Mouse (Mus musculus) heart, postnatal 10 days (tissue): ENCODE data around the gene Gm10642. TPM values are rescaled to one million over a fixed set of nuclear protein-coding genes. Genes with fewer than 3 reads are reported as not detected.

Experiments
- DNase-seq, 2 experiments: peaks; one replicate each; pipeline ENCODE4 v3.0.0; 2021
- intact Hi-C: fragments of 180-260 bp; cut with DNase I; formaldehyde crosslinking; loops from one replicate; pipeline ENCODE4 v1.15.1; 2025
- total RNA-seq, 2 experiments: library from RNA; stranded (reverse); gene quantifications; 2 replicates each; pipeline ENCODE4 v1.2.3; 2021

Gm10642 gene
- total RNA-seq, 2 experiments from 2014 or later: 0.74 to 0.93 TPM

DNA sequence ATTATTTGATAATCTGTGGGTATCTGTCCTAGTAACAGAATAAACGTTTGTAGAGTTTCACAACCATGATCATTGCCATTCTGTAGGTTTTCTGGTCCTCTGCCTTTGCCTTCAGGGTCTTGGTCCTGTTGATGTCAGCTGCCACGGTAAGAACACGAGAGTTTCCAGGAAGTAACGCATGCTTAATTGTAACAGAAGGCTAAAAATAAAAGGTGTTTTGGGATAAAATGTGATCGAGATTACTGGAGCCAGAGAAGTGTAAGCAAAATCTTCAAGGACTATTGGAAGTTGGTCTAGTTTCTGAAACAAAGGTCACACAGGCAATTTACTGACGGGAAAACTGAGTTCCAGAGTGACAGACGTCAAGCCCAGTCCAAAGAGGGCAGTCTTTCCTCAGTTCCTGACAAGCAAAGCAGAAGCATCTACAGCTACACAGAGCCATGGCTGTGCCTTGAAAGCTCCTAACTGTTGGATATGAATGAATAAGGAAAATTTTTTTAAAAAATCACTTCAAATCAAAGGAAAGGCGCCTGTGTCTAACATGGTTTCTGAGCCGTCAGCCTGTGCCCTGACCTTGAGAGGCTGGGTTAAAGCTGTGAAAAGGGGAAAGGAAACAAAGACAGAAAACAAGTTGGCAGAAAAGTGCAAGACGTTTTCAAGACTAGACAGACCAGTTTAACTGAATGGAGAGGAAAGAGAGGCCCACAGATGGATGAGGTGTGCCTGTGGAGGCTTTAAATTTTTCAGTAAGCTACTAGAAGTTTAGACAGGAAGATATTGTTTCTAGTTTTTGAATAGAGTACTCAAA is 15.9 kb downstream of the Gm10642 start:
- peak; percentile 42 to 54 for DNase-seq
- intact Hi-C loops: loop anchor here (1.0 to 5.0 kb wide), 3 partner anchors 260 to 1815 kb away; no protein-coding TSS in a partner anchor

DNA sequence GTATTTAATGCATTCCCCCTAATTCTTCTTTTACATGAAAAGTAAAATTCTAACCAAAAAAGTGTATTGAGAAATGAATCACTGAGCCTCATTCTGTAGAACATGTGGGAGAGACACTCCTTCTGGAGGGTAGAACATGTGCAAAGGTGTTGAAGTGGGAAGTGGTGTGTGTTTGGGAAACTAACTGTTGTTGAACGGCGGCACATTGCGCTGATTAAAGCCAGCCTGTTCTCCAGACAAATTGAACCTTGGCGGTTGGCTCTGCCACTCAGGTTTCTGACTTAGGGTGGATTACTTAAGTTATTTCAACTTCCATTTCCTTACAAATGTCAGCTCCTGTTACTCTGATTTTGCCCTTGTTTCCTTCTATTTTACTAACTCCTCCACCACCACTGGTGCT is 17.6 kb downstream of the Gm10642 start:
- DNase-seq: no peak
- intact Hi-C loops: loop anchor here (5.0 kb wide), 2 partner anchors 259 to 1814 kb away; no protein-coding TSS in a partner anchor

DNA sequence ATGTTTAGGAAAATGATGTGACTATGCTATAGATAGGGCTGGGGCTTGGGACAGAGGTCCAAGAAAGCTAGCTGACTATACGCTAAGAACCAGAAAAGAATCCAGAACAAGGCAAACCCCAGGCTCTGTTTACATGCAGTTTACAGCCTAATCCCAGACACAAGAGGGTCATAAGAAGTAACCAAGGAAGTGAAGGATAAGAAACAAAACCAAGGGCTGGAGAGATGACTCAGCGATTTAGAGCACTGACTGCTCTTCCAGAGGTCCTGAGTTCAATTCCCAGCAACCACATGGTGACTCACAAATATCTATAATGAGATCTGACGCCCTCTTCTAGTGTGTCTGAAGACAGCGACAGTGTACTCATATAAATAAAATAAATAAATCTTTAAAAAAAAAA is 19.1 kb downstream of the Gm10642 start:
- intact Hi-C loops: no loop called here
- DNase-seq: no peak

DNA sequence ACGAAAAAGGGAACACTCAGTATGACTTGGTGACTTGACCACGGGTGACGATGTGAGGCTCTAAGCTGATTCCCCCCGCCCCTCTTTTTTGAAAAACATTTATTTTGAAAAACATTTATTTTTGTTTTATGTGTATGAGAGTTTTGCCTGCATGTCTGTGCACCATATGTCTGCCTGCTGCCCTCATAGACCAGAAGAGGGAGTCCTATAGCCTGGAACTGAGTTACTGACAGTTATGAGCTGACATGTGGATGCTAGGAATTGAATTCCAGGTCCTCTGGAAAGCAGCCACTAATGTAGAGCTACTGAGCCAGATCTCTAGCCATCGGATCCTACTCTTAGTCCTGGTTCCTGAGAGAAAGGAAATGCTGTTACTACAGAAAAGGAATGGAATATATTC is 19.9 kb downstream of the Gm10642 start:
- intact Hi-C loops: no loop called here
- no peak for DNase-seq

DNA sequence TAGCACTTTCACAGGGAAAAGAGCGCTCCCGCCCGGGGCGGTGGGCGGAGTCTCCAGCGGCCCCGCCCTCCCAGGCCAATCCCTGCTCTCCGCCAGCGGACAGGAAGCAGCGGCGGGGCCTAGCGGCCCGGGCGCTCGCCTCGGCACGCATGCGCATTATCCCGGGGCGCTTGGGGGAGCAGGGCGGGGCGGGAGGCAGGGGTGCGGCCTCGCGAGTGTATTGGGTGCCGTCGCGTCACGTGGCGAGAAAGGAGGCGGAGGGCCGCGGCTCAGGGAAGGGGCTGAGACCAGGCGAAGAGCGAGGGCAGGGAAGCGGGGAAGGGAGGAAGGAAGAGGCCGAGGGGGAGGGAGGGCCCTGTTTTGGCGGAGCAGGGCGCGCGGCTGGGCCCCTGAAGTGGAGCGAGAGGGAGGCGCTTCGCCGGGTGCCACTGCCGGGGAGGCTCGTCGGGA is 22.7 kb downstream of the Gm10642 start, which contains the start of gene Adam10:
Adam10 (plus strand) TSS at position 316 of the 450 bp plus-strand sequence.
- intact Hi-C loops: no loop called here
- peak; percentile 99 for DNase-seq

DNA sequence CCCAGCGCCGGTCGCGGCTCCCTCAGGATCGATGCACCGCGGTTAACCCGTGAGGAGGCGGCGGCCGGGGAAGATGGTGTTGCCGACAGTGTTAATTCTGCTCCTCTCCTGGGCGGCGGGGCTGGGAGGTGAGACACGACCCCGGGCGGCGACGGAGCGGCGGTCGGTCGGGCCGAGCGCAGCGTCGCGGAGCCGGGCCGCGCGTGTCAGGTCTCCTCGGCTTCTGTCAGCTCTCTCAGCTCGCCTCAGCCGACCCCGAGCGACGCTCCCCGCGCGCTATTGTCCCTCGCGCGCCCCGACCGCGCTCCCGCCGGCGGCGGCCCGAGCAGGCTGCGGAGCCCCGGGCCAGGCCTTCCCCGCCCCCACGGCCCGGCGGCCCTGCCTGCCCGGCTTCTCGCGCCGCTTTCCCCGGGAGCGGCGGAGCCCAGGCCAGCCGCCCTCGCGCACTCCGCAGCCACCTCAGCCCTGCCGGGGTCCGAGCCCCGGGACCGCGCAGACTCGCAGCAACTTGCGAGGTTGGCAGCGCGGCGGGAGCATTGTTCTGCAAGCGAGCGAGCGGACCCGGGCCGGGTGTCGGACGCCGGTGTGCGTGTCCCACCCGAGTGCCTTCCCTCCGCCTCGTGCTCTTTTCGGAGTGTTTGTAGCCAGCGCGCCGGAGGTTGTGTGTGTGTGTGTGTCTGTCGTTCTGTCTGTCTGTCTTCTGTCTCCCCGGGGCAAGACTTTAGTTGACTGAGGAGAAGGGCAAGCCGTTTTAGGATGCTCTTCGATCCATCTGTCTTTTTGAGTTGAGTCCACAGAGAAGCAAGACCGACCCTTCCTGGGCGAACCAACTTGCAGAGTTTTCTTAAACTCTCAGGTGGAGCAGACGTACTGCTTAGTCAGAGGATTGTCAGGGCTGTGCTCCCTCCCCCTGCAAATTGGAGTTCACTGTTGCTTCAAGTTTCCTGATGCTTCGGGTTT is 23.4 kb downstream of the Gm10642 start:
- intact Hi-C loops: no loop called here
- peak; percentile 63 to 73 for DNase-seq

DNA sequence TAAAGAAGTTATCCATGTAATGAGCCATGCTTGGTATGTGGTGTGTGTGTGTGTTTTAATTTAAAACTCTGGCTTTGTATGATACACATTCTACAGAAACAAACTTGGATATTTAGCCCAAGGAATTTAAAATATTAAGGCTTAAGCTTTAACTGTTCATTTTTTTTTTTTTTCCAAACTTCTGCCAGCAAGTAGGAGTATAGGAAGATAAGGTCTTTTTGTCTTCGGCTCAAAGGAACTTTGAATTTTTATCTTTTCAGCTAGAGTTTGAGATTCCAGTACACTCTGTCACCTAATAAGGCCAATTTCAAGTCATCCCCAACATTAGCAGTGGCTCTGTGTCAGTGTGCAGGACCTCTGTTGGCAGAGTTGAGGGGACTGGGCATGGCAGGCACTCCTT is 26.2 kb downstream of the Gm10642 start:
- no peak for DNase-seq
- intact Hi-C loops: no loop called here

DNA sequence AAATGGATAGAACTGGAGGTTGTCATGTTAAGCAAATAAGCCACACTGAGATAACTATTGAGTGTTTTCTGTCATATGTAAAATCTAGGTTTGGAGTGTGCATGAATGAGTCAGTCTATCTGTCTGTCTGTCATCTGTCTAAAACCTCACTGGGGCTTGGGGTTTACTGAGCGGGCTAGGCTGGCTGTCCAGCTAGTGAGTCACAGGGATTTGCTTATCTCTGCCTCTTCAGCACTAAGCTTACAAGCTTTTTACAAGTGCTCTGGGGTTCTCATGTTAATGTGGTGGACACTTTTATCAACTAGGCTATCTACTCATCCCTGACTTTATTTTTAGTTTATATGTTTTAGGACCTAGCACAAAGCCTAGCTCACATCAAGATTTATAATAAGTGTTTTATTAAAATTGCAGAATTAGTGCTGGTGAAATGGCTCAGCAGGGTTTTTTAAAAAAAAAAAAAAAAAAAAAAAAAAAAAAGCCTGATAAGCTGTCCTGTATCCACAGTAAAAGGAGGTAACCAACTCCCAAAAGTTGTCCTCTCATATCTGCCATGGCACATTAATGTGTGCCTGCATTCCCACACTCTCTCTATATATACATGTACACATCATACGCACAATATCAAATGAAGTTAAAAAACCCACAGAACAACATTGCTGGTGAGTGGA is 32.4 kb downstream of the Gm10642 start:
- intact Hi-C loops: no loop called here
- peak in 1 of 2 experiments; percentile 28 for DNase-seq

DNA sequence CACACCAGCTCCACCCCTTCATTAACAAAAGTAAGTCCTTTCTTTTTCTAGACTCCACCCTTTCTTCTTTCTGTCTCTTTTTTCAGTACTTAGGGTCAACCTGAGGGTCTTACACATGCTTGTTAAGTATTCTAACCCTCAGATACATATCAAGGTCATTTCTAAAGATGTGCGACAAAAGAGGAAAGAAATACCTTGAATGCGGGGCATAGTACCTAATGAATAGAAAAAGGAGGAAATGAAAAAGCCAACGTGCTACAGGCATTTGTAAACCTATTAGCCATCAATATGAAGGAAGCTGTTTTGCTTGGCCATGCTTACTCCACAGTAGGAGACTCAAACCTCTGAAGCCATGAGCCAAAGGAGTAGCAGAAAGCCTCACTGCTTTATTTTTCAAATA is 33.9 kb downstream of the Gm10642 start:
- no peak for DNase-seq
- intact Hi-C loops: no loop called here

DNA sequence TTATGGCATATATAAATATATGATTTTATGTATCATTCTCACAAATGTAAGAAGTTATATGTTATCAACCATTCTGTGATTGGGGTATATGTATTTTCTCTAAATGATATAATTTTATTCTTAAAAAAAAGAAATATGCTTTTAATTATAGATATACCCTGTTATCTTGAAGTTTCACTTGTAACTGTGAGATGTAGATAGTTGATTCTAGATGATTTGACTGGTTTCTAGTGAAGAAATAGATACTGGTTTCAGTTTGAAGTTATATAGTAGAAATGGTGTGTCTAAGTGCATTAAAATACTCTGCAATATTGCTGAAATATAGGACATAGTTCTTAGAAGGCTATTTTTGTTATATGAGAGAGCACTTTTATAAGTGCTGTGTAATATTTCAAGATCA is 34.5 kb downstream of the Gm10642 start:
- DNase-seq: no peak

DNA sequence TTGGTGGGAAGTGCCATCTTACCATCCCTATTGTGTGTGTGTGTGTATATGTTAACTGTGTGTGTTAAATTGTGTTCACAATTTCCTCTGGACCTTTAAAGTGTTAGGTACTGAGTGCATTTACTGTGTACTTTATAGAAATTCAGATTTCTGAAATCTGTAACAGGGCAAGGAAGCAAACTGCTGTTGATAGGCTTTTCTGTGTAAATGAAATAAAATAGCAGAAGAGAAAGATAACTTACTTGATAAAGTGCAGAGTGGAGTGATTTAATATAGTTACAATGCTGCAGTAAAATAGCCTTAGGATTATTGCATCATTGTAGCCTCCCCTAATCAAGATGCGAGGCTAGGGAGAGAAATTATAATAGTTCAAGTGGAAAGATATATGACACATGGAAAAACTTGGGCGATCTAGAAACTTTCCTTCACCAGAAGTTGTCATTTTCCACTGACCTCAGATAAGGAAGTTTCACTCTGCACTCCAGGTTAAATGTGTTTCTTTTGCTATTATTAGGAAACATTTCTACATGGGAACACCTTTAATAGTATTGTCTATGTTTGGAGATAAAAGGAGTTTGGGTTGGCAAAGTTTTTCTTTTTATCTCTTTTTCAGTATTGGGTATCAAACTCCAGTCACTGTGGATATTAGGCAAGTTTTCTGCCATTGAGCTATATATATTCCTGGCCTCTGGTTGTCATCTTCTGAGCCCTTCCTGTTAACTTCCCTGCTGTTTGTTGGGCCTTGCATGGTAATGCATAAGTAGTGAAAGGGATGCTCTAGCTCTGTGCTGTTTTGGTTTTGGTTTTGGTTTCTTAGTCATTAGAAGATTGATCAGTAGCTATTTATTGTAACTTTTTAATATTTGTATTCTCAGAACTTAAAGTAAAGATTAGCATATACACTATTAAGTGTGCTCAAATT is 36.0 kb downstream of the Gm10642 start:
- no peak for DNase-seq
- intact Hi-C loops: no loop called here

More for the DNA sequence above, 34.5 kb downstream of the Gm10642 start:
- intact Hi-C loops: no loop called here

DNA sequence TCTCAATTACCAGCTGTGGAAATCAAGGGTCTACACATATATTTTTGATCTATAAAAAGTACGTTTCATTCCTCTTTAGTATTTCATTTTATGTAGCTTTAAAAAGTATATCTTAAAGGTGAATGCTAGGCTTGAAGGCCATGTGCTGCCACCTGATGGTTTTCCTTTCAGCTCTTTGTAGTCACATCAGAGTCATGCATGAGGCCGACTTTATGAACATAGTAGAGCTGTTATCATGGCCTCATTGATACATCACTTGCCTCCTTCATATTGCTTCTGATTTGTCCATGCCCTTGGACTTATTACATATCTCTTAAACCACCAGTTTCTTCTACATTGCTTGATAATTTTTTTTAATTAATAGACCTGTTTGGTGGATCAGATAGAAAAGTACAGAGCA is 39.7 kb downstream of the Gm10642 start:
- intact Hi-C loops: no loop called here
- DNase-seq: no peak

DNA sequence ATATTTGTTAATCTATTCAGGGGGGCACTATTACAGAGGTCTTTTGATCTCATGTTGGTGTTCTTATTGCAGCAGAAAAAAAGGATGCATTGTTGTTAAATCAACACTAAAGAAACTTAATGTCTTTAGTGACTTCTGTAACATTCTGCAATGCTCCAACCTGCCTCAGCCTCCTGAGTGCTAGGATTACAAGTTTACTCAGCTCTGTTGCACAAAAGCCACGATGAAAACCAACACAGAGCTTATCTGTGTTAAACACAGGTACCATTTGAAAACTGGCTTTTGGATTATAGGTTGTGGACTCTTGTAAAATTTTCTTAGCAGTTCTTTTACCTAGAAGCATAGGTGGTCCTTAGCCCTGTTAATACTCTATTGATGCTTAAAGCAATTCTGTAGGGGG is 42.0 kb downstream of the Gm10642 start:
- intact Hi-C loops: no loop called here
- no peak for DNase-seq

DNA sequence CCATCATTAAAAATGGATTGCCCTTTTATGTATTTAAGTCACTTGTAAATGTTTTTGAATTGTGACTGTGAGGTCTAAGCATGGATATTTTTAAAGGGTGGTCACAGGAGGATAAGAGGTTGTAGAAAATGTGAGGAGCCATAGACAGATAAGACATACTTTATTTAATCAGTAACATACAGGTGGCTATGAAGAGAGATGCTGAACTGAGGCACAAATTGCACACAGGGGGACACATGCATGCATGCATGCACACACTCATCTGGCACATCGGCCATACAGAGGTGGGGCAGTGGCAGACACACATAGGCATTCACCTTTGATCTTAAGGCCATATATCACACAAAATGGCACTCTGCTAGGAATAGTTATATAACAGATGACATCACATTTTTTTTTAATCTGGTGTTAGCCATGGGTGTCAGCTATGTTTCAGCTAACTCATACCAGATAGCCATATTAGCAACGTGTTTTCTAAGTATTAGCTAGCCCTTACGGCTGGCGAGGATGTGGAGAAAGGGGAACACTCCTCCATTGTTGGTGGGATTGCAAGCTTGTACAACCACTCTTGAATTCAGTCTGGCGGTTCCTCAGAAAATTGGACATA is 47.6 kb downstream of the Gm10642 start:
- intact Hi-C loops: no loop called here
- no peak for DNase-seq

DNA sequence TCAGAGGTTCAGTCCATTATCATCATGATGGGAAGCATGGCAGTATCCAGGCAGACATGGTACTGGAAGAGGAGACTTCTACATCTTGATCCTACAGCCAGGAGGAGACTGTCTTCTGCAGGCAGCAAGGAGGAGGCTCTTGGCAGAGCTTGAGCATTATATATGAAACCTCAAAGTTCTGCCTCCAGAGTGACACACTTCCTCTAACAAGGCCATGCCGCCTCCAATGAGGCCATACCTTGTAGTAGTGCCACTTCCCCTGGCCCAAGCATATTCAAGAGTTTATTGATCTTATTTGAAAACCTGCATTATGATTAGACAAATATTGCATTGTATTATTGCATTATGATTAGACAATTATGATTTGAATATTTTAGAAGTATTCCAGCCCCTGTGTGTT is 50.4 kb downstream of the Gm10642 start:
- intact Hi-C loops: no loop called here
- no peak for DNase-seq
